9 mouse cellular contexts compared by ENCODE assay signal in genomic region chr10:94480380-94481101, GRCm38 (mm10).
DNase-seq lines count a peak whose midpoint lies in the region; ATAC-seq lines count a peak whose summit lies in the region.
"Had no signal": no experiment of that assay in that cellular context is flagged by ENCODE, and none has a peak within 500 bp of the region (broad histone marks: within the 10 kb centered on the region; RNA-seq: fewer than 3 reads in every experiment).

No protein-coding gene starts in this region.

- H3K9me3 ChIP-seq in heart, embryonic 13.5 days = peaks cover 7% of the 10 kb centered on the region; the same call in 1 of the 2 replicates
- no peaks in the 10 kb centered on the region for H3K9me3 ChIP-seq in midbrain, embryonic 15.5 days
- H3K9me3 ChIP-seq in liver, embryonic 12.5 days (replicated peaks) = peaks cover 10% of the 10 kb centered on the region
- H3K9me3 ChIP-seq: limb, embryonic 15.5 days had no signal

- 68% methylated on average over 13 of the region's 13 CpGs for WGBS in heart, embryonic 13.5 days
- 82% methylated on average over 13 of the region's 13 CpGs for WGBS in midbrain, embryonic 15.5 days
- WGBS in liver, embryonic 12.5 days (ENCODE audit: insufficient replicate concordance) = 65% methylated on average over 13 of the region's 13 CpGs

- no peaks in the 10 kb centered on the region for H3K36me3 ChIP-seq in heart, embryonic 13.5 days
- no peaks in the 10 kb centered on the region for H3K36me3 ChIP-seq in midbrain, embryonic 15.5 days (replicated peaks)
- H3K36me3 ChIP-seq in liver, embryonic 12.5 days = no peaks in the 10 kb centered on the region
- H3K36me3 ChIP-seq: limb, embryonic 15.5 days had no signal

- H3K27me3 ChIP-seq in heart, embryonic 13.5 days (replicated peaks) = no peaks in the 10 kb centered on the region
- no peaks in the 10 kb centered on the region for H3K27me3 ChIP-seq in midbrain, embryonic 15.5 days (replicated peaks)
- no peaks in the 10 kb centered on the region for H3K27me3 ChIP-seq in liver, embryonic 12.5 days (replicated peaks)
- H3K27me3 ChIP-seq: limb, embryonic 15.5 days had no signal

- DNase-seq in adrenal gland, adult (ENCODE audit: inconsistent age in 2 of 2, low spot score in 1 of 2) = peak; percentile 78 to 96
- DNase-seq in adrenal gland, postnatal 4 days (ENCODE audit: low spot score in 2 of 2) = no peak
- peak; percentile 54 for DNase-seq in testis, postnatal 14 days (ENCODE audit: low spot score)
- no peak for DNase-seq in testis, postnatal 10 days (ENCODE audit: low spot score)
- DNase-seq in lung, postnatal 25 days (ENCODE audit: low spot score) = peak; percentile 92

- no peak for ATAC-seq in heart, embryonic 13.5 days (ENCODE audit: extremely low read depth, insufficient number of reproducible peaks, low FRiP score, low TSS enrichment)
- no peak for ATAC-seq in midbrain, embryonic 15.5 days (replicated peaks)
- no peak for ATAC-seq in liver, embryonic 12.5 days

- H3K4me3 ChIP-seq in heart, embryonic 13.5 days = no peak overlapping the region
- H3K4me3 ChIP-seq in midbrain, embryonic 15.5 days = no peak overlapping the region
- no peak overlapping the region for H3K4me3 ChIP-seq in liver, embryonic 12.5 days
- H3K4me3 ChIP-seq: limb, embryonic 15.5 days had no signal

- H3K27ac ChIP-seq in heart, embryonic 13.5 days (replicated peaks) = peak overlapping the region; percentile 41
- no peak overlapping the region for H3K27ac ChIP-seq in midbrain, embryonic 15.5 days
- H3K27ac ChIP-seq in liver, embryonic 12.5 days = no peak overlapping the region
- H3K27ac ChIP-seq: limb, embryonic 15.5 days had no signal

- H3K4me2 ChIP-seq in heart, embryonic 13.5 days = 0 out of 2 replicates have a peak overlapping the region, but pooled peaks have one; percentile 18
- H3K4me2 ChIP-seq in midbrain, embryonic 15.5 days = no peak overlapping the region
- no peak overlapping the region for H3K4me2 ChIP-seq in liver, embryonic 12.5 days
- H3K4me2 ChIP-seq: limb, embryonic 15.5 days had no signal

- no peak overlapping the region for H3K9ac ChIP-seq in heart, embryonic 13.5 days
- H3K9ac ChIP-seq in midbrain, embryonic 15.5 days = no peak overlapping the region
- no peak overlapping the region for H3K9ac ChIP-seq in liver, embryonic 12.5 days
- H3K9ac ChIP-seq: limb, embryonic 15.5 days had no signal

- peaks cover 15% of the 10 kb centered on the region for H3K4me1 ChIP-seq in heart, embryonic 13.5 days
- H3K4me1 ChIP-seq in midbrain, embryonic 15.5 days = no peaks in the 10 kb centered on the region
- no peaks in the 10 kb centered on the region for H3K4me1 ChIP-seq in liver, embryonic 12.5 days

Comparison
In these comparisons a context has a peak if more than half of its experiments do, and no peak if none do; other contexts are left out.
1. DNase-seq: peak in adrenal gland, adult (2 of 2), testis, postnatal 14 days (single experiment) and lung, postnatal 25 days (single experiment); none in adrenal gland, postnatal 4 days (0 of 2) and testis, postnatal 10 days (single experiment).